In the genomic region with DNA sequence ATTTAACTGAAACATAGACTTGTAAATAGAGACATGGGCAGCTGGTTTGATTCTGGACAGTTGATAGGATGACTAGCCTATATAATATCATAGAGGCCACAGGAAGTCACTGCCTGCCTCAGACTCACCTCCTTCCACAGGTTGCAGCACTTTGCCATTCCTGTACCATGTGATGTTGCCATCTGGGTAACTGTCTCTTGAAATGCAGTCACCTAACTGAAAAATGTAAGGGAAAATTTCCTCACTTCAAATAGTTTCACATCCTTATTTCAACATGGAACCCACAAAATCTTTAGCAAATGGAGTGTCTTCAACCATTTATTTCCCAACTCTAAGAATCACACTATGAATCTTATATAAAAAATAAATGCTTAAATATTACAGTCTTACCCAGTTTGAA, we compare ENCODE assay signal across 12 mouse cellular contexts.
"Had no signal": no experiment of that assay in that cellular context is flagged by ENCODE, and none has a peak within 500 bp of the region (broad histone marks: within the 10 kb centered on the region; RNA-seq: fewer than 3 reads in every experiment).

No protein-coding gene starts in this region.

- DNase-seq: liver, embryonic 13.5 days; liver, postnatal 0 days; lung, adult 2 months; lung, postnatal 14 days; lung, postnatal 36 days; midbrain, embryonic 14.5 days; right cerebral cortex, postnatal 14 days; thymus, adult 2 months; thymus, postnatal 25 days; thymus, postnatal 4 days had no signal

- ATAC-seq: liver, postnatal 0 days; lung, postnatal 0 days; midbrain, embryonic 16.5 days had no signal
